Mouse (Mus musculus): ENCODE results near the gene Med20.

The Med20 gene

DNA sequence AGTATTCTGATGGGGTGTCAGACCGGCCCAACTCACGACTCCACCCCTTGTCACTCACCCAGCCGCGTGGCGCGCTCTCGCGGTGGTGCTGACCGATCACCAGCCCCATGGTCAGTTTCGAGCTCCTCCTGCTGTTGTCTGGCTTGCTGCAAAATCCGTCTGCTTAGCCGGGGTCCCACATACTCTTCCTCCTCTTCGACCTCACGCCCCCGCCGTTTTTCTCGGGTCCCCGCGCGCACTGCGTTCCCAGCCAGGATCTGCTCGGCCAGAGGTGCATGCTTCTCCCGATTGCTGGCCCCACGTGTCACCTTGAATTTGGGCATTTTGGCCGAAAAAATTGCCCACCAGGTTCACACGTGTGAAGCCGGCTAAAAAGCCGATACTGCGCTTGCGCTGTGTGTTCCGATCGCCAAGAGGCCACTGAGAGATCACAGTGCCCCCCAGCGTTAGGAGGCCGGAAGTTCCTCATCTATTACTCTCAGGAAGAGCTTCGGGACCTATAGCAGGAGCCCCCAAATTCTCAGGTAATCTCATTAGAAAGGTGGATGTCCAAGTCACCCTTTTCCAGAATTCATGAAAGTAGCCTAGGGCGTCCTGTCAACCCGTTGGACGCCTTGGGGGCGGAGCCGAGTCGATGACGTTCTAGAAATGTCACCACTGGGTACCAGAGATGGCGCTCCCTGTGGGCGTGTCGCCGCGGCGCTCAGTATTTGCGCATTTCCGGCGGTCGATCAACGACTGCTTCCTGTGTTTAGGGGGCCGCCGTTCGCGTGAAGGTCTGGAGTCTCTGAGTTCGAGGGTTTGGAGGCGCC, at the start of gene Med20, which contains the start of the genes Bysl and Gm20517:
Gene Med20, plus strand, starts transcription at position 734 of the 812 bp plus-strand sequence.
Gene Bysl, minus strand, starts transcription at position 644 of the 812 bp plus-strand sequence.
Gene Gm20517, plus strand, starts transcription at position 741 of the 812 bp plus-strand sequence.
- DNase-seq (ENCODE audit: low spot score in 2 of 2): peak; percentile 95 to 97

DNA sequence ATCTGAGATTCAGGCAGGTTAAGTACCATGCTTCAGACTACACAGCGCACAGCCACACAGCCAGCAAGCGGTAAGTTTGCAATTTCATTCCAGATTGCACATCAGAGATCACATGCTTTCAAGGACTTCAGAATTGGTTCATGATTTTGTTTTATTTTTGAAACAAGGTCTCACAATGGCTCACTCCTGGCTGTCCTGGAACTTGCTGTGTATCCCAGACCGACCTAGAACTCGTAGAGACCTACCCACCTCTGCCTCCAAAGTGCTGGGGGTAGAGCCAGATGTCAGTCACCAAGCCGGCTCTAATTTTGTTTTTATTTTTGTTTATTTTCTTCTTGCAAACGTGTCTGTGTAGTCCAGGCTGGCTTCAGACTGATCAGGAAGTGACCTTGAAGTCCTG, 48.5 kb upstream of the Med20 start:
- no peak for DNase-seq (ENCODE audit: low spot score in 2 of 2)

DNA sequence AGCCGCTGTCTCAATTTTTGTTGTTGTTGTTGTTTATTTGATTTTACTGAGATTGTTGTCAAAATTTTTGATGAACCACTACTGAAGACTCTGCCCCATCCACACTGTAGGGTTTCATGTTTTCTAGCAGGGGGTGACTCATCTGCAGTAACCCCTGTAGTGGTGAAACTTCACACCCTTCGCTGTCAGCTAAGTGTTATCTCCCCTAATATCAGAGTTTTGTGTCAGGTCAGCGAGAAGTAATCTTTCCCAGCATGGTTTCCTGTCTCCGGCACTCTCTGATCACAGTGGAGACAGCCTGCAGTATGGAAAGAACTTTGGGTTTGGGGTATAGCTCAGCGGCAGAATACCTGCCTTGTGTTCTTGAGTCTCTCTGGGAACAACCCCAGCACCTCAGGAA, 46.8 kb upstream of the Med20 start:
- no peak for DNase-seq (ENCODE audit: low spot score in 2 of 2)

DNA sequence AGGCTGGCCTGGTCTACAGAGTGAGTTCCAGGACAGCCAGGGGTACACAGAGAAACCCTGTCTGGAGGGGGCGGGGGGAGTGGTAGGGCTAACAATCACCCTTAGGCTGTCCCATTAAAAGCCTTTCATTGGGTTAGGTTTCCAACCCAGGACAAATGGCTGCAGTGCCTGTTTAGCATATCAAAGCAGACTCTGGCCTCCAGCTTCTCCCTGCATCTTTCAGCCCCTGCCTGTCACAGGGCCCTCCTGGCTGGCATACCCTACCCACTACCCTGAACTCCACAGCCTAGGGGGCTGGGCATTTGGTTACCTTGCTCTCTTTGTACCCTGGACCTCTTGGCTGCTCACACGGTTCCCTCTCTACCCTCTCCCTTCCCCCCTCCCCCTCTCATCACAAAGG, 45.2 kb upstream of the Med20 start:
- DNase-seq (ENCODE audit: low spot score in 2 of 2): no peak

DNA sequence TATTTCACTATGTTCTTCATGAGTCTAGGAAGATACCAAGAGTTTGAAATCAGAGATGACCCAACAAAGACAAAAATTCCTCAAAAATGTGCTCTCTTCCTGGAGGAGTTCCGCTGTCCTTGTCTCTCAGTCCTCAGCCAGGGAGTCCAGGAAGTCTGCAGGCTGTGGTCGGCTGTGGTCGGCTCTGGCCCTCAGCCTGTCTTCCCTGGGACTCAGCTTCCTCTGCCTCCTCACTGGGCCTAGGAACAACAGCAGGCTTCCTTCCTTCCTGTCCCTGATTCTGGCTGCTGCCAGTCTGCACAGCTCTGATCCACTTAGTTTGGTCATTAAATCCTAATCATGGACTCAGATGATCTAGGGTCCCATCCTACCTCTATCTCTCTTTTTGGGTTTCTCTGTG, 44.1 kb upstream of the Med20 start:
- DNase-seq (ENCODE audit: low spot score in 2 of 2): no peak

DNA sequence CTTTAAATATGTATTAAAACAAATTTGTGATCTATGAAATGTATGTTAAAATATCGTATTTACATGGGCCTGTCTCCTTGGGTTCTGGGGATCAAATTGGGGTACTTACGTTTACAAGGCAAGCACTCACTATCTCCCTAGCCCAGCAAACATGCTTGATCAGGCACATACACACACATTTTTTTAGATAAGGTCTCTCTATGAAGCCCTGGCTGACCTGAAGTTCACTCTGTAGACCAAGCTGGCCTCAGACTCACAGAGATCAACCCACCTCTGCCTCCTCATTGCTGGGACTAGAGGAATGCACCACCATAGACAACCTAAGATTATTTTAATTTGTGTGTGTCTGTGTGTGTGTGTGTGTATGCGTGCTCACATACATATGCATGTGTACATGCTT, 43.0 kb upstream of the Med20 start:
- no peak for DNase-seq (ENCODE audit: low spot score in 2 of 2)

DNA sequence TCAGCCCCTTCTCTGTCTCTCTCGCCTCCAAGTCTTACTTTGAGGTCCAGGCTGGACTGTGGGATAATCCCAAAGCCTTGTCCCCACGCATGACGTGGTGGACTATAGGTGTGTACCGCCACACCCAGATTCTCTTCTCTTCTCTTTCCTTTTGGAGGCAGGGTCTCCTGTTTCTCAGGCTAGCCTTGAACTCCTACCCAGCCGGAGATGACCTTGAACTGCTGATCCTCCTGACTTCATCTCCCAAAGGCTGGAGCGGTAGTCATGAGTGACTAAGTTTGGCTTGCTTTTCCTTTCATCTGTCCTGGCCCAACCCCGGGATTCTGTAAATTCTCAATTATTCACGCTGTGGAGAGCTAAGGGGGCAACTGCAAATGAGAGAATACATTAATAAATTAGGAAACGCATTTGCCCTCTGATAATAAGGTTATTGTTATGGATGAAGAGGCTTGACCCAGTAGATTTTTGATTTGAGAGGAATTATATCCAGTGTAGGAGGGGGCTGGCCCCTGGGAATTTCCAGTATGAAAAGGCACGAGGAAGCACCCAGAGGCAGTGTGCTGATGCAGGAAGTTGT, 42.3 kb upstream of the Med20 start:
- no peak for DNase-seq (ENCODE audit: low spot score in 2 of 2)

DNA sequence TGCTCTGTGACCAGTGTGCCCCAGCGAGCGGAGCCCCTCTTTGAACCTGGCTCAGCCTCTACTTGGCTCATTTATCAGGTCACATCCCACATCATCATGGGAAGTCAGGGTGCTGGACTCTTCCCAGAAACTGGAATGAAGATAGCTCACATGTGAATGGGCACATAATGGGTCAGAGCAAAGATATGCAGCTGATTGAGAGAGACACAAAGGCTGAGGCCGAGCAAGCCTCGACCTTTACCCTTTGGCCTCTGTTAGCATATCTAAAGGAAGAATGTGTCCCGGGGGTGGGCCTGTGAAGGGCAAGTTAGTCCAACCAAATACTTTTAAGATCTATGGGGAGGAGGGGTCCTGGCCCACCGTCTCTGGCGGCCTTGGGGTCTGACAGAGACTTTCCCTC, 39.8 kb upstream of the Med20 start:
- no peak for DNase-seq (ENCODE audit: low spot score in 2 of 2)

DNA sequence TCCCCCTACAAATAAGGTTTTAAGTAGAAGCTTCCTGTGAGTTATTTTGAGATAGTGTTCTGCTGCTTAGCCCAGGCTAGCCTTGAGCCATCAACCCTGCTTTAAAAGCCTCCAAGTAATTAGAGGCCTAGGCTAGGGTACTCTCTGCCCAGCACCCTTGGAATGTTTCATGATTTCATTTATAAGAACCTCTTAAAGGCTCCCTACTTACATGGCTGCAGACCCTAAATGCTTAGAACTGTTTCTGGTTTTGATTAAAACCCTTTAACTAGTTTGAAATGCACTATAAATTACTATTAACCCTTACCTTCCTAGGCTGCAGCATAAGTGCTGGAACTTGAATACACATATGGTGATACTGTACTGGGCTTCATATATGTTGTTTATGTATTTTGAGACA, 38.9 kb upstream of the Med20 start:
- DNase-seq (ENCODE audit: low spot score in 2 of 2): no peak

DNA sequence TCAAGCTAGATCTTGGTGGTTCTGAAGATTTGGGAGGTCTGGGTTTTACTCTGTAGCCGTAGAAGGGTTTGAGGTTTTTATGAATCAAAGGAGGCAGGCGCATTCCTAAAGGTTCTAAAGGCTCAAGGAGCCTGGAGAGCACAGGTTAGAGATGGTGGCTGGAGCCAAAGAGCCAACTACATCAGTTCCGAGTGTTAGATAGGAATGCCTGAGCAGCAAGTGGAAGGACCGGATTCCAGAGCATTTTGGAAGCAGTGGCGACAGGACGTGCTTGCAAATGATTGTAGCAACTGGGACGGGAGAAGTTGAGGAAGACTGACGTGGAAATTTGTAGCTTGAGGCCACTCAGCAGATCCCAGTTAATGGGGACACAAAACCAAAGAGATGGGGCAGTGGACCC, 37.4 kb upstream of the Med20 start:
- no peak for DNase-seq (ENCODE audit: low spot score in 2 of 2)

DNA sequence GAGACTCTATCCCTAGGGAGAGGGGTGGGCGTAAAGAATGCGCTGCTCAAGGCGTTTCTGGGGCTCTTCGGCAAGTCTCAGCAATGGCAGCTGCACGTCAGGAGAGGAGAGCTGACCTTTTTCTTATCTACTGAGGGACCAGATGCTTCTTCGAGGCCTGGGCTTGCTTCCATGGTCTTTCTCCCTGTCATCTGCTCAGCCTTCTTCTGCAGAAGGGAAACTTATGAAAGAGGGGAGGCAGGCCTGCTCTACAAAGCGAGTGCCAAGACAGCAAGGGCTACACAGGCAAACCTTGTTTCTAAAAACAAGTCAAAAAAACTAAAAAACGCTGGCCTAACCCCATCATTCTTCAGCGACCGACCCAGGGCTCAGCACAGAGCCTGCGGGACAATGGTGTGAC, 36.6 kb upstream of the Med20 start:
- DNase-seq (ENCODE audit: low spot score in 2 of 2): no peak

DNA sequence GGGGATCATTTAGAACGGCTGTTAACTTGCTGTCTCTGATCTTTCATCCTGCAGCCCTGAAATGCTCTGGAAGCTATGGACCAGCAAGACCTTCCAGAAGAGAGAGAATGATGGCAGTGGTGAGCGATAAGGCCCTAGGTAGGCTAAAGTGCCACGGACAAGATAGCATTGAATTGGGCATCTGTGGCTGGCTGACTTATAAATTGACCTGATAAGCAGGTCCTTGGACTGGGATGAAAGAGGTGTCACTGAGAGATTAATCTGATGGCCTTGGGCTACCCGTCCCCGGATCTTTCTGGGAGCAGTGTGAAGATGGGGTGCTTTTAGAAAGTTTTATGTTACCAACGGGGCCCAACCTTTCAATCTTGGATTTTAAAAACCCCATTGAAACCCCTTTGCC, 32.7 kb upstream of the Med20 start:
- no peak for DNase-seq (ENCODE audit: low spot score in 2 of 2)

DNA sequence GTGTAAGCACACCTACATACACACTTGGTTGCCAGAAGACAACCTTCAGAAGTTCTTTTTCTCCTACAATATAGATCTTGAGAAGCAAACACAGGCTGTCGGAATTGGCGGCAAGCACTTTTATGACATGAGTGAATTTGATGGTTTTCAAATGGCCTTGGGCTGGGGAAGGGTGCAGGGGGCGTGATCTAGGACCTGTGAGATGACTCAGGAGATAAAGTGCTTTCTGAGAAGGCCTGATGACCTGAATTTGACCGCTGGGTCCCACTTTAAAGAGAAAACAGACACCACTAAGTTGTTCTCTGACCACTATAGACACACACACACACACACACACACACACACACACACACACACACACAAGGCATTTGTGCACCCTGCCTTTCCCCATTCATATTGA, 30.4 kb upstream of the Med20 start:
- no peak for DNase-seq (ENCODE audit: low spot score in 2 of 2)

DNA sequence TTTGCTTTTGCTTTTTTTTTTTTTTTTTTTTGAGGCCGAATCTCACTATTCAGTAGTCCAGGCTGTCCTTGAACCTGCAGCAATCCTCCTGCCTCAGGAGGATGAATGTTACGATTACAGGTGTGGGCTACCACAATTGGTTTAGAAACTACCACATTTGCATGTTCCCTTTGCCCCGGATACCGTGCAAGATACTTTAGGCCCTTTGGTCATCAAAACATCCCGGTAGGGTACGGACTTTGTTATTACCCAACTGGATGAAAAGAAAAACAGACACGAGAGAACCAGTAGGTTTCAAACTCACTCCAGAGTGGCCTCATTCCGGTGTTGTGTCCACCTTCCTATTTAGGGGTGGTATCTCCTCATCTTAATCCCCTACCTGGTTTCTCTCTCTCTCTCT, 22.9 kb upstream of the Med20 start:
- no peak for DNase-seq (ENCODE audit: low spot score in 2 of 2)

DNA sequence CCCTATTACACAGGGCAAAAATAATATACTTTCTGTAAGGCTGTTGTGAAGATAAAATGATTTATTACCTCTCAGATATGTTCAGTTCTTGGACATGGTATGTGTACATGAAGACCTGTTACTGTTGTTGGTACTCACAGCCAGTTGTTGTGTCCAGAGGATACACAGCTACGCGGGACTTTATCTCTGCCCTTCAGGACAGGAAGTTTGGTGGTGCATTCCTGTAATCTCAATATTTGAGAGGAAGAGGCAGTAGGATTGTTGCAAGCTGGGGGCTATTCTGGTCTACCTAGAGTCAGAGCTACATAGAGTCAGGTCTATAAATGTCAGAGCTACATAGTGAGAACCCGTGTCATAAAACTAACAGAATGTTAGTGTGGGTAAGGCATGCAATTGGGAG, 20.3 kb upstream of the Med20 start:
- no peak for DNase-seq (ENCODE audit: low spot score in 2 of 2)

DNA sequence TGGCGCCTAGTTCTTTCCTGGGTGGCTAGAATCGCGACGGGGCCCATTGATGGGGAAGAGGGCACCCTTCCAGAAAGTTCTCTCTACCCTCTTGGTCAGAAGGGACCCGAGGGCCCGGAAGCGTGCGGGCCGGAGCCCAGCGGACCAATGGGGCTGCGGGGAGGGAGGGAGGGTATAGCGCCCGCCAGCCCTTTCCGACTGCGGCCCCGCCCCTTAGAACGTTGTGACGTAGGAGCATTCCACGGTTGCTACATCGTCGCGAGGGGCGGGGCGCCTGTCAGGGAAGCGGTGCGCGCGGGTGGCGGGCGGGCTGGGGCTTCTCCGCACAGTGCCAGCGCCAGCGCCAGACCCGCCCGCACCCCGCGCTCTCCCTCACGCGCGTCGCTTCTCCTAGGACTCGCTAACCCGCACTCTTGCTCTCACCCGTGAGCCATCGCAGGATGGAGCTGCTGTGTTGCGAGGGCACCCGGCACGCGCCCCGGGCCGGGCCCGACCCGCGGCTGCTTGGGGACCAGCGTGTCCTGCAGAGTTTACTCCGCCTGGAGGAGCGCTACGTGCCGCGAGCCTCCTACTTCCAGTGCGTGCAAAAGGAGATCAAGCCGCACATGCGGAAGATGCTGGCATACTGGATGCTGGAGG, 18.0 kb upstream of the Med20 start:
- peak; percentile 85 to 86 for DNase-seq (ENCODE audit: low spot score in 2 of 2)

DNA sequence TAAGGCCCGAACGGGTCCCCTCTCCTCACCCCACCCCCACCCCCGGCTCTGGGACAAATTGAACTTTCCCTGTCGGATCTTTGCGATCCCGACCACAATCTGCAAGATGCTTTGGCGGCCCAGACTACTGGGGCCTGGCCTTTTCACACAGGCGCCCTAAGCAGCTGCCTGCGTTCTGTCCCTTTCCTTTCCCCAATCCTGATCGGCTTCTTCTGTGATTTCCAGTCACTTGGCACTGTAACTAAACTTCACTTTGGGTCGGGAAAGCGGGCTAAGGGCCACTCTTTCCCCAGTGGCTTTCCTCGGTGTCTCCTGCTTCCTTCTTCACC, 17.6 kb upstream of the Med20 start:
- DNase-seq (ENCODE audit: low spot score in 2 of 2): no peak

DNA sequence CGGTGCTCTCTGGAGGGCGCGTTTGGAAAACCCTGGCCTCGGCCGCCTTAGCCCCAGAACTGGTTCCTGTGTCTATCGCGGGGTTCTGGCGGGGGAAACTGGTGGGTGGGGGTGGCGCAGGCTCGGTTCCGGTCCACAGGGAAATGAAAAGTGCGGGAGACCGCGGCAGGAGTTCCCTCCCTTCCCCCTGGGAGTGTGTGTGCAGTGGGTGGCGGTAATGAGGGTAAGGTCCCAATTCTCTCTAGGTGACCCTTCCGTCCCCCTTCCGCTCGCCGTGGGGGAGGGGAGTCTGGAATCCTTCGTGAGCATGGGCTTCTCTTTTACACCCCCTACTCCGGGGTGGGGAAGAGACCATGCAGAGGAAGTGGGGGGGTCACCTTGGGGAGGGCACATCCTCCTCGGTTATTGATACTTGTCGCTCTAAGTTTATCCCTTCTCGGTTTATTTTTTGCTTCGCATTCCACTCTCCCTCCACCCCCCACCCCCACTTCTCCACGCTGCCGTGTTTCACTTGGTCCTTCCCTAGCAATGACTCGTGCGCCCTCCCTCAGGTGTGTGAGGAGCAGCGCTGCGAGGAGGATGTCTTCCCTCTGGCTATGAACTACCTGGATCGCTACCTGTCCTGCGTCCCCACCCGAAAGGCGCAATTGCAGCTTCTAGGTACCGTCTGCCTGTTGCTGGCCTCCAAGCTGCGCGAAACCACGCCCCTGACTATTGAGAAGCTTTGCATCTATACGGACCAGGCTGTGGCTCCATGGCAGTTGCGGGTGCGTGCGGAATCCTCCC, 17.0 kb upstream of the Med20 start:
- DNase-seq (ENCODE audit: low spot score in 2 of 2): no peak

DNA sequence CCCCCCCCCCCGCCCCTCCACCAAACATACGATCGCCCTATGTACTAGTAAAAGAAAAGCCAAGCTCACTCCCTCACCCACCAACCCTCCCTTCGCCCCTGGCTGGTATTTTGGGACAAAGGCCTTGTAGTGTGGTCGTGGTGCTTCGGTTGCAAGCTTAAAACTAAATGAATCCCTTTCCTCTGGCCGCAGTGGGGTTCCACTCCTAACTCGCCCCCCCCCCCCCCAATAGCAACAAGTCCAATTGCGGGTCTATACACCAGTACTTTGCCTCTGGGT, 16.5 kb upstream of the Med20 start:
- DNase-seq (ENCODE audit: low spot score in 2 of 2): no peak

DNA sequence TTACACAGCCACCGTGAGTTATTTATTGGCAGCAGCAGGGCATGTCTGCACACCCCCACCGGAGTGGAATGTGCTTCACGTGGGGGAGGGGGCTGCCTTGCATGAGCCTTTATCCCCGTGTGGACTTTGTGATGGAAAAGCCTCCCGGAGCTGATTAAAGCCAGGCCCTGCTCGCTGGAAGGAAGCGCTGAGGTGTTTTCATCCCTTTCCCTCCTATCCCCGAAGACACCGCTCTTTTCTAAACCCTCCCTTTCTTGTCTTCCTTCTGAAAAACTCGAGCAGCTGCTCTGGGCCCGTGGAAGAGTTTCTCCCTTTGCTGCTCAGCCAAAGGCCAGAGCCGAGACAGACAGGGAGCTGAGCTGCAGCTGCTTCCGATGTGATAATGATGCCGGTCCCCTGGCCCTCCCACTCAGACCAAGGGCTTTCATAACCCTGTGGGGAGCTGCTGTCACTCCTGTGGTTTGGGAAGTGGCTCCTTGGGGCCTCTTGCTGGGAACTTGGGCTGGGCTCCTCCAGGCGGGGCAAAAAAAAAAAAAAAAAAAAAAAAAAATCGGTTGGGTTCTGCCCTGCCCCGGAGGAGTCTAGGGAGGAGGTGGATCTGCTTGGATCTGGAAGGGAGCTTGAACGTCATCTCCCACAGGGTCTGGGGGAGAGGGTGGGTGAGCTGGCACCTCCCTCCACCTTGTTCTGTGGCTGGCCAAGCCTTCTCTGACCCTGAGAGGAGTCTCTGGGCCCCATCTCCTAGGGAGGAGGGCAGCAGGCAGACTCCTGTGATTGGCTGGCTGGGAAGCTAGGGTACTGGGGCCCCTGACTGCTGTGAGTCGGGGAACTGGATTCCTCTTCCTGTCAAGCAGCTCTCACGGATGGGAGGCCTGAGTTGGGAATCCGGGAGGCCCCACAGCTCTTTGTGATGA, 15.9 kb upstream of the Med20 start:
- no peak for DNase-seq (ENCODE audit: low spot score in 2 of 2)

DNA sequence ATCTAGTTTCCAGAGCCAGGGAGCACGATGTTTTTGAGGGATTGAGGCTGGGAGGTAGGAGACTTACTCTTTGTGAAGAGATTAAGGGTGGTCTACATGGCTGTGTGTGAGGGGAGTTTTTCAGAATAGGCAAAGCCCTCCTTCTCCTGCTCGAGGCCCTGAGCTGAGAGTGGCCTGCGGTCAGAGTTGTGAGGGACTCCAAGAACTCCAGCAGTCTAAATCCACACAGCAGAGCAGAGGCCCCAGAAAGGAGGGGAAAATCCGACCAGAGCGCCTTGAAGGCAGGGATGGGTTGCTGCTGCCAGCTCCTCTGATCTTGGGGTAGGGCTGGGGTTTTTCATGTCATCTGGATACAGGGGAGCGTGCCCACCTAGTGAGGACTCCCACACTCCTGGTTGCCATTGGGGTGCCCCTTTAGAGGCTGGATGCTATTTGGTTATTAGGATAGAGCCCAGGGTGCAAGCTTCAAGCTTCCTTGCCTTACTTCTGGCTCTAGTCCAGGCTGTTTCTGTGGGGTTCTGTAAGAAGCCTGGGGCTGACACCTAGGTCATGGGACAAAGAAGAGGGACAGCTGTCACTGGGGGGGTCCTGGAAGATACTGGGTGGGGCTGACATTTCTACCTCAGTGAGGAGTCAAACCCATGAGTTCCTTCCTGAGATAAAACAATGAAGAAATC, 15.1 kb upstream of the Med20 start:
- DNase-seq (ENCODE audit: low spot score in 2 of 2): no peak

All from right cerebral cortex, postnatal 36 days (tissue).